Mouse (Mus musculus) erythroblast, embryonic 14.5 days (primary cell): ENCODE measurements around the gene Copg2.

Source experiments
- GATA1 ChIP-seq: IDR thresholded peaks from 2 replicates; pipeline ENCODE4 v1.6.1; 2012; ENCODE audit warnings: low read length, inconsistent platforms, mixed read lengths
- TAL1 ChIP-seq: IDR thresholded peaks from 3 replicates; pipeline ENCODE4 v1.6.1; 2012; ENCODE audit warnings: low read length, inconsistent platforms, mixed read lengths

DNA sequence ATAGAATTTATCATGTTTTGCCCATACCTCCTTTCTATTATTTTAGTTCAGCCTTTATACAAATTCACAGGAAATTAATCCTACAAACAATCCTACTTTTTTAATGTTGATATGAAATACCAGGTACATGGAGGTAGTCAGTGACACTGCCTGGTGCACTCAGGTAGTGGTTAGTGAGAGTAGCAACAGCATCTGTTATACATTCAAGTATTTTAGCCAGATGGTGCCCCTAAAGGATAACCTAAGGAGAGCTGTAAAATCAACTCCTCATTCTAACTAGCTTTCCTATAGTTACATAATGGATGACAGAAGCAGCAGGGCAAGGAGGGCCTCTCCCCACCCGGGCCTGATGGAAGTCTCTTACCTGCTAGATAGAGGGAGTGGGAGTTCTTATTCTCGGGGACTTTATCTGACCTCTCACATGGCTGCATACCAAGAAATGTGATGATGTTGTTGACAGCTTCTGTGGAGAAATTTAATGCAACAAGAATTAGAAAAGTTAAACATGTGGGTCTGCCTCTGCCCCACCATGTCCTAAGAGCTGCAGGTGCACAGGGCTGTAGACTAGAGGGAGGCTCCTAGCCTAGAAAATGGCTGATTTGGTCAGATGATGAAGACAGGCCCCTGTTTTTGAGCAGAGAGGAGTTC, 147.4 kb downstream of the Copg2 start:
- TF ChIP-seq TAL1 (no peak), GATA1 (no peak)
